Comparison of ENCODE assay signal across 9 mouse cellular contexts in the genomic region with DNA sequence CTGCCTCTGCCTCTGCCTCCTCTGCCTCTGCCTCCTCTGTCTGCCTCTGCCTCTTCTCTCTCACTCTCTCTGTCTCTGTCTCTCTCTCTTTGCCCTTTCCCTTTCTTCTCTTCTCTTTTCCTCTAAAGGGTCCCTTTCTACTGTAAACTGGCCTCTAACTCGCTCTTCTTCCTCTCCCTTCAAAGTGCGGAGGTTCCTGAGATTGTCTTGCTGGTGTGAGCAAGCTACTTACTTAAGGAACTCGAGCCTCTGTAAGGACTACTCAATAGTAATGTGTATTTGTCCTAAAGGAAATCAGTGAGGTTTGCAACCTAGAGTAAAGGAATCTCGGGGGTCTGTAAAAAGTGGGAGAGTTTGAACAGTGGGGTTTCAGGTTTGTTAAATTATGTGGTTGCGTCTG. TPM values are rescaled to one million over a fixed set of nuclear protein-coding genes. Genes with fewer than 3 reads are reported as not detected.
DNase-seq lines count a peak whose midpoint lies in the region; ATAC-seq and TF ChIP-seq lines count a peak whose summit lies in the region.
"Had no signal": no experiment of that assay in that cellular context is flagged by ENCODE, and none has a peak within 500 bp of the region (broad histone marks: within the 10 kb centered on the region; RNA-seq: fewer than 3 reads in every experiment).

No protein-coding gene starts in this region.

- 56% methylated on average over 5 of the region's 5 CpGs for WGBS in kidney, embryonic 16.5 days
- 59% methylated on average over 5 of the region's 5 CpGs for WGBS in forebrain, postnatal 0 days
- WGBS in midbrain, embryonic 13.5 days: 56% methylated on average over 5 of the region's 5 CpGs

- peaks cover 21% of the 10 kb centered on the region for H3K4me1 ChIP-seq in kidney, embryonic 16.5 days (ENCODE audit: insufficient read depth, low read length)
- peaks cover 28% of the 10 kb centered on the region for H3K4me1 ChIP-seq in bone marrow macrophage, adult 2 months (ENCODE audit: control insufficient read depth, insufficient read depth, low read length)
- H3K4me1 ChIP-seq in forebrain, postnatal 0 days (ENCODE audit: insufficient read depth): peaks cover 8% of the 10 kb centered on the region; the same call in 1 of the 2 replicates
- peaks cover 40% of the 10 kb centered on the region for H3K4me1 ChIP-seq in midbrain, embryonic 13.5 days (replicated peaks)

- TF ChIP-seq CTCF in bone marrow macrophage, adult 2 months (IDR thresholded peaks at IDR 0.05; ENCODE audit: low read depth, low read length): no peak
- TF ChIP-seq CTCF in forebrain, postnatal 0 days (IDR thresholded peaks at IDR 0.05; ENCODE audit: low read depth): no peak

- H3K4me3 ChIP-seq in kidney, embryonic 16.5 days (ENCODE audit: low read length): no peak overlapping the region; the same call in 1 of the 2 replicates
- peak overlapping the region; percentile 92 for H3K4me3 ChIP-seq in bone marrow macrophage, adult 2 months (ENCODE audit: insufficient read depth, low read length)
- H3K4me3 ChIP-seq in forebrain, postnatal 0 days (ENCODE audit: low read depth, low read length): 0 out of 2 replicates have a peak overlapping the region, but pooled peaks have one; percentile 2
- peak overlapping the region; percentile 52 for H3K4me3 ChIP-seq in midbrain, embryonic 13.5 days (replicated peaks)

- H3K9me3 ChIP-seq in kidney, embryonic 16.5 days (ENCODE audit: low read length): no peaks in the 10 kb centered on the region
- no peaks in the 10 kb centered on the region for H3K9me3 ChIP-seq in forebrain, postnatal 0 days (ENCODE audit: low read length)
- no peaks in the 10 kb centered on the region for H3K9me3 ChIP-seq in midbrain, embryonic 13.5 days

- no peak overlapping the region for H3K27ac ChIP-seq in kidney, embryonic 16.5 days (ENCODE audit: low read length)
- no peak overlapping the region for H3K27ac ChIP-seq in bone marrow macrophage, adult 2 months (ENCODE audit: insufficient read depth, low read depth, low read length)
- H3K27ac ChIP-seq in forebrain, postnatal 0 days (ENCODE audit: low read depth, low read length): peak overlapping the region; percentile 40; the same call in 1 of the 2 replicates
- 0 out of 2 replicates have a peak overlapping the region, but pooled peaks have one; percentile 1 for H3K27ac ChIP-seq in midbrain, embryonic 13.5 days

- H3K27me3 ChIP-seq in kidney, embryonic 16.5 days (ENCODE audit: insufficient read depth, low read length): no peaks in the 10 kb centered on the region
- H3K27me3 ChIP-seq in forebrain, postnatal 0 days (ENCODE audit: insufficient read depth, low read length): no peaks in the 10 kb centered on the region
- H3K27me3 ChIP-seq in midbrain, embryonic 13.5 days: no peaks in the 10 kb centered on the region
- H3K27me3 ChIP-seq: Patski had no signal

- H3K4me2 ChIP-seq in kidney, embryonic 16.5 days (replicated peaks; ENCODE audit: low read depth, low read length): peak overlapping the region; percentile 87
- H3K4me2 ChIP-seq in forebrain, postnatal 0 days (ENCODE audit: low read depth): peak overlapping the region; percentile 88
- H3K4me2 ChIP-seq in midbrain, embryonic 13.5 days (replicated peaks): peak overlapping the region; percentile 80

- DNase-seq in kidney, adult 18-20 months: no peak
- no peak for DNase-seq in forebrain, postnatal 0 days
- DNase-seq in right cerebral cortex, postnatal 4 days: no peak
- no peak for DNase-seq in adrenal gland, postnatal 10 days
- DNase-seq in gastrocnemius, postnatal 36 days: no peak

- intact Hi-C loops in gastrocnemius, postnatal 36 days (cut with DNase I): loop anchor here (2.0 to 5.0 kb wide), 2 partner anchors 68 to 376 kb away; no protein-coding TSS in a partner anchor

- no peaks in the 10 kb centered on the region for H3K36me3 ChIP-seq in kidney, embryonic 16.5 days (ENCODE audit: insufficient read depth, low read length)
- no peaks in the 10 kb centered on the region for H3K36me3 ChIP-seq in forebrain, postnatal 0 days (ENCODE audit: insufficient read depth)
- no peaks in the 10 kb centered on the region for H3K36me3 ChIP-seq in midbrain, embryonic 13.5 days

- no peak overlapping the region for H3K9ac ChIP-seq in kidney, embryonic 16.5 days (replicated peaks; ENCODE audit: low read length)
- H3K9ac ChIP-seq in forebrain, postnatal 0 days: no peak overlapping the region
- no peak overlapping the region for H3K9ac ChIP-seq in midbrain, embryonic 13.5 days (replicated peaks)

- no peak for TF ChIP-seq POLR2A in bone marrow macrophage, adult 2 months (IDR thresholded peaks at IDR 0.05; ENCODE audit: borderline replicate concordance, low read depth, low read length)

- no peak for ATAC-seq in kidney, embryonic 16.5 days (ENCODE audit: low FRiP score, low TSS enrichment)
- ATAC-seq in forebrain, postnatal 0 days: no peak
- ATAC-seq in midbrain, embryonic 13.5 days: no peak

RNA-seq across cellular contexts. Expression of a gene that starts 0.6 kb away (rescaled TPM):
- polyA plus RNA-seq in kidney, embryonic 16.5 days (2015; fragmentation: Nextera tagmentation; extraction: Ambion mirVana): 11.7 and 12.9 TPM in 2 replicates
- 50.4 and 55.1 TPM in 2 replicates for polyA plus RNA-seq in bone marrow macrophage, adult 2 months (2012; ENCODE audit: insufficient read depth, insufficient read length, missing spikeins)
- total RNA-seq in forebrain, postnatal 0 days (2014; rRNA removed): 35.7 and 42.3 TPM in 2 replicates
- polyA plus RNA-seq in forebrain, postnatal 0 days (2015; fragmentation: Nextera tagmentation; extraction: Ambion mirVana): 23.4 and 30.9 TPM in 2 replicates
- 45.4 and 55.2 TPM in 2 replicates for polyA plus RNA-seq in midbrain, embryonic 13.5 days (2015; fragmentation: Nextera tagmentation; extraction: Ambion mirVana)
- total RNA-seq in adrenal gland, postnatal 10 days (2021): 10 to 100 TPM; 24.1 to 28.3 TPM
- total RNA-seq in gastrocnemius, postnatal 36 days (2021): 10 to 100 TPM; 22.1 to 30.6 TPM

RNA-seq across cellular contexts. Expression of a gene that starts 12.1 kb away (rescaled TPM):
- 6.8 and 8.6 TPM in 2 replicates for polyA plus RNA-seq in kidney, embryonic 16.5 days (2015; fragmentation: Nextera tagmentation; extraction: Ambion mirVana)
- polyA plus RNA-seq in bone marrow macrophage, adult 2 months (2012; ENCODE audit: insufficient read depth, insufficient read length, missing spikeins): 0.38 and 0.45 TPM in 2 replicates
- 52.9 and 54.7 TPM in 2 replicates for total RNA-seq in forebrain, postnatal 0 days (2014; rRNA removed)
- polyA plus RNA-seq in forebrain, postnatal 0 days (2015; fragmentation: Nextera tagmentation; extraction: Ambion mirVana): 3.3 and 6.2 TPM in 2 replicates
- polyA plus RNA-seq in midbrain, embryonic 13.5 days (2015; fragmentation: Nextera tagmentation; extraction: Ambion mirVana): 20.0 and 20.2 TPM in 2 replicates
- 10 to 100 TPM; 10.0 to 13.1 TPM for total RNA-seq in adrenal gland, postnatal 10 days (2021)
- total RNA-seq in gastrocnemius, postnatal 36 days (2021): 1 to 10 TPM; 2.3 to 2.8 TPM

RNA-seq across cellular contexts. Expression of a gene that starts 15.1 kb away (rescaled TPM):
- polyA plus RNA-seq in kidney, embryonic 16.5 days (2015; fragmentation: Nextera tagmentation; extraction: Ambion mirVana): 363 and 374 TPM in 2 replicates
- 50.5 and 54.6 TPM in 2 replicates for polyA plus RNA-seq in bone marrow macrophage, adult 2 months (2012; ENCODE audit: insufficient read depth, insufficient read length, missing spikeins)
- total RNA-seq in forebrain, postnatal 0 days (2014; rRNA removed): 94.4 and 120 TPM in 2 replicates
- polyA plus RNA-seq in forebrain, postnatal 0 days (2015; fragmentation: Nextera tagmentation; extraction: Ambion mirVana): 233 and 240 TPM in 2 replicates
- polyA plus RNA-seq in midbrain, embryonic 13.5 days (2015; fragmentation: Nextera tagmentation; extraction: Ambion mirVana): 245 and 253 TPM in 2 replicates
- 100 to 1,000 TPM; 177 to 190 TPM for total RNA-seq in adrenal gland, postnatal 10 days (2021)
- total RNA-seq in gastrocnemius, postnatal 36 days (2021): 10 to 100 TPM; 78.9 to 95.1 TPM

RNA-seq across cellular contexts. Expression of a gene that starts 21.0 kb away (rescaled TPM):
- 29.8 and 32.2 TPM in 2 replicates for polyA plus RNA-seq in kidney, embryonic 16.5 days (2015; fragmentation: Nextera tagmentation; extraction: Ambion mirVana)
- 8.3 and 9.4 TPM in 2 replicates for polyA plus RNA-seq in bone marrow macrophage, adult 2 months (2012; ENCODE audit: insufficient read depth, insufficient read length, missing spikeins)
- 15.6 and 20.3 TPM in 2 replicates for total RNA-seq in forebrain, postnatal 0 days (2014; rRNA removed)
- polyA plus RNA-seq in forebrain, postnatal 0 days (2015; fragmentation: Nextera tagmentation; extraction: Ambion mirVana): 16.5 and 21.9 TPM in 2 replicates
- 25.3 and 29.9 TPM in 2 replicates for polyA plus RNA-seq in midbrain, embryonic 13.5 days (2015; fragmentation: Nextera tagmentation; extraction: Ambion mirVana)
- 10 to 100 TPM; 22.0 to 25.8 TPM for total RNA-seq in adrenal gland, postnatal 10 days (2021)
- total RNA-seq in gastrocnemius, postnatal 36 days (2021): 1 to 10 TPM; 5.2 to 5.9 TPM

RNA-seq across cellular contexts. Expression of a gene that starts 36.3 kb away (rescaled TPM):
- 19.5 and 20.6 TPM in 2 replicates for polyA plus RNA-seq in kidney, embryonic 16.5 days (2015; fragmentation: Nextera tagmentation; extraction: Ambion mirVana)
- 13.3 and 23.9 TPM in 2 replicates for polyA plus RNA-seq in bone marrow macrophage, adult 2 months (2012; ENCODE audit: insufficient read depth, insufficient read length, missing spikeins)
- 12.8 and 21.8 TPM in 2 replicates for total RNA-seq in forebrain, postnatal 0 days (2014; rRNA removed)
- polyA plus RNA-seq in forebrain, postnatal 0 days (2015; fragmentation: Nextera tagmentation; extraction: Ambion mirVana): 10.9 and 12.4 TPM in 2 replicates
- 17.0 and 18.7 TPM in 2 replicates for polyA plus RNA-seq in midbrain, embryonic 13.5 days (2015; fragmentation: Nextera tagmentation; extraction: Ambion mirVana)
- total RNA-seq in adrenal gland, postnatal 10 days (2021): 10 to 100 TPM in 1 of 2 experiments, 1 to 10 TPM in 1; 7.3 to 11.7 TPM
- 1 to 10 TPM in 1 of 2 experiments, under 1 TPM in 1; 0.84 to 1.1 TPM for total RNA-seq in gastrocnemius, postnatal 36 days (2021)

Comparison
In these comparisons a context has a peak if more than half of its experiments do, and no peak if none do; other contexts are left out.
1. H3K27ac ChIP-seq: peak in forebrain, postnatal 0 days (single experiment) and midbrain, embryonic 13.5 days (single experiment); none in kidney, embryonic 16.5 days (single experiment) and bone marrow macrophage, adult 2 months (single experiment).
2. Peak in every context shown above with its lines, with median percentiles within 50 percentile points of each other: H3K4me2 ChIP-seq.